Mouse (Mus musculus): ENCODE results near the gene Ankrd6. TPM values are rescaled to one million over a fixed set of nuclear protein-coding genes. Genes with fewer than 3 reads are reported as not detected.

Ankrd6 gene
- polyA plus RNA-seq, 1 experiment from 2014 or later: 12.1 TPM

Other genes with a start within 250 kb of the Ankrd6 start
- gene Lyrm2, start 150.6 kb downstream of the Ankrd6 start, polyA plus RNA-seq (2015; fragmentation: Nextera tagmentation; extraction: Ambion mirVana): 136 and 140 TPM in 2 replicates
- 8.2 and 9.9 TPM in 2 replicates for gene Rragd, start 32.2 kb upstream of the Ankrd6 start, polyA plus RNA-seq (2015; fragmentation: Nextera tagmentation; extraction: Ambion mirVana)
- 34.1 and 35.2 TPM in 2 replicates for gene Ube2j1, start 80.6 kb upstream of the Ankrd6 start, polyA plus RNA-seq (2015; fragmentation: Nextera tagmentation; extraction: Ambion mirVana)
- gene Gabrr2, start 112.2 kb upstream of the Ankrd6 start, polyA plus RNA-seq (2015; fragmentation: Nextera tagmentation; extraction: Ambion mirVana): 0.32 and 0.33 TPM in 2 replicates
- gene Gabrr1, start 181.7 kb upstream of the Ankrd6 start, polyA plus RNA-seq (2015; fragmentation: Nextera tagmentation; extraction: Ambion mirVana): 0.18 TPM in 1 of 2 replicates, not detected in the other
- gene Pm20d2, start 238.9 kb upstream of the Ankrd6 start, polyA plus RNA-seq (2015; fragmentation: Nextera tagmentation; extraction: Ambion mirVana): 1.5 and 2.4 TPM in 2 replicates

Data from embryonic facial prominence, embryonic 13.5 days (tissue).